Mouse (Mus musculus): Measurements from ENCODE around the gene Spata1.
A peak's percentile ranks its signal among the peaks of the same experiment; 100 is the strongest.
"Not testable (repeated sequence)": the region's sequence is repeated elsewhere in the genome, so short reads cannot be mapped to it uniquely, and the experiment has no call there.

Spata1 gene

DNA sequence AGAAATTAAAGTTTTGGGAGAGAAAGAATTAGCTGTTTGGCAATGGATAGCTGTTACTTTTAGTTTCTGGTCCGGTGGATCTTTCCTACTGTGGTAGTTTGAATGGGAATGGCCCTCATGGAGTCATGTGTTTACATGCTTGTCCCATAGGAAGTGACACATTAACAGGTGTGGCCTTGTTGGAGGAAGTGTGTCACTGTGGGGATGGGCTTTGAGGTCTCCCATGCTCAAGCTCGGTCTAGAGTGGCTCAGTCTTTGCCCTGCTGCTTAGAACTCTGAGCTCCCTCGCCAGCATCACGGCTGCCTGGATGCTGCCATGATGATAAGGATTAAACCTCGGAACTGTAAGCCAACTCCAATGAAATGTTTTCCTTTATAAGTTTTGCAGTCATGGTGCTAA lies 48.2 kb downstream of the Spata1 start:
- peak; percentile 10 for DNase-seq (ENCODE audit: low read depth)

DNA sequence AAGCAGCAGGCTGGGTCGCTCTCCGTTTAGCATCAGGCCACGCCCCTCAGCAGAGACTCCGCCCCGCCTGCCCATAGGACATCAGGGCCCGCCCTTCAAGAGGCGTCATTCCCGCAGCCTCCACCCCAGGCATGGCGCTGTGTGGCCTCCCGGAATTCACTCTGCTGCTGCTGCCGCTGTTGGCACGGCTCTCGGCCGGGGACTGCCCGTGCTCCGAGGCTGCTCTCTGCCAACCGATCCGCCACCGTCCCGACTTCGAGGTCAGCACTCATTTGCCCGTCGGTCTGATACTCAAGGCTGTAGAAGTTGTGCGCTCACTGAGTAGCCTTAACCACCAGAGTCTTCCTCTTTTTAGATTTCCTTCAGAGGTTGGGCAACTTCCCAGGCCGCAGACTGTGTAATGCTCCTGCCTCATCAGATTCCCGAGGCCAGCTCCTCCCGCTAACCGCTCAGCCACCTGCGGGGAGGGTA lies 49.1 kb downstream of the Spata1 start:
- DNase-seq (ENCODE audit: low read depth) = peak; percentile 92

GRCm38 (mm10) chr3:146449745-146450250 lies 49.8 kb downstream of the Spata1 start, which contains the start of gene Ctbs:
Gene Ctbs, plus strand, starts transcription at chr3:146449795.
- DNase-seq (ENCODE audit: low read depth) = no peak

- DNase-seq (ENCODE audit: low read depth) = no peak
These were observed 50.6 kb downstream of the Spata1 start for GRCm38 (mm10) chr3:146448969-146449368.

GRCm38 (mm10) chr3:146448372-146448771 lies 51.2 kb downstream of the Spata1 start:
- no peak for DNase-seq (ENCODE audit: low read depth)

DNA sequence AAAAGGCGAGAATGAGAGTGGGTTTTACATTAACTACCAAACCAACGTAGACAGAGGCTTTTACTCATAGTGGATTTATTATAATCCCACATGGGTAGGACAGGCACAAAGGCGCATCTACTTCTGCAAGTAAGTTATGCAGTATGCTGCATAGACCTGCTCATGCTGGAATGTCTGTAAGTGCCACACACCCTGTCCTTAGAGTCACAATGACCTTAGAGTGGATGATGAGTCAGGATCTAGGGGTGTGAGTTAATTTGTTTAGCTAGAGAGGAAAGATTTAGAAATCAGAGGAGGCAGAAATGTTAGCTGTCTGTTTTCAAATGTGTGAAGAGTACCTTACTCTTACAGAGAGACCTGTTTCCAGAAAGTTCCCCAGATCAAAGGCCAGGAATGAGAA lies 52.0 kb downstream of the Spata1 start:
- no peak for DNase-seq (ENCODE audit: low read depth)

- no peak for DNase-seq (ENCODE audit: low read depth)
These were observed 52.4 kb downstream of the Spata1 start for GRCm38 (mm10) chr3:146447156-146447555.

GRCm38 (mm10) chr3:146444880-146445279 lies 54.7 kb downstream of the Spata1 start:
- DNase-seq (ENCODE audit: low read depth) = no peak

DNA sequence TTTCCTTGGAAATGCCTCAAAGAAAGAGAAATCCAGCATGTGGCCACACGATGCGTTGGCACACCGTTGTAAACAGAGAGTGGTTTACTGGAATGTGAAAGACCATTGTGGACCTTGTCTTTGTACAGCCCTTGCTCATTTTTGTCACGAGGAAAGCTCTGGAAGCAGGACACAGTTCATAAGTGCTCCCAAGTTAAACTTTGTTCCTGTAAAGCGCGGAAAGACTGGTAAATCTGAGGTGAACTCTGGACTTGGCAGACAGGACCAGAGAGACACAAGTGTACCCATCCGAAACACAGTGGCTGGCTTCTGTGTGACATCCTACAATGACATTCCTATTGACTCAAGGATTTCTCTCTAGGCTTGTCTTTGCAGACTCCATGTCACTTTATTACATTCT lies 56.2 kb downstream of the Spata1 start:
- DNase-seq (ENCODE audit: low read depth) = no peak

DNA sequence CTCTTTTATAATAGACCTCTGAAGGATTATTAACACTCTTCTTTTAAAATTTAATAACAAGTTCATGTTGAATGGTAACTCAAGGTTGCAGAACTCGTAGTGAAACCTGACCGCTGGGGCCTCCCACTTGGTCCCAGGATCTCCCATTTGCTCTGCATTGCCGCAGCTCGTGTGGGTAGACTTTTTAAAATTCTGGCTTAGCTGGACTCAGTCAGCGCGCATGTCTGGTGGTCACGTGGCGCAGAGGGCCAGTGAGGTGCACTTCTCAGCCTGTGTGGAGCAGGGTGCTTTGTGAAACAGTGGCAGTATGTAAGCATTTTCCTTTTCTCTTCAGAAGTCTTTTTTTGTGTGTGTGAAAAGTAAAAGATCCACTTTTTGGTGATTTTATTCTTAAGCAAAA lies 56.6 kb downstream of the Spata1 start:
- DNase-seq (ENCODE audit: low read depth) = no peak

DNA sequence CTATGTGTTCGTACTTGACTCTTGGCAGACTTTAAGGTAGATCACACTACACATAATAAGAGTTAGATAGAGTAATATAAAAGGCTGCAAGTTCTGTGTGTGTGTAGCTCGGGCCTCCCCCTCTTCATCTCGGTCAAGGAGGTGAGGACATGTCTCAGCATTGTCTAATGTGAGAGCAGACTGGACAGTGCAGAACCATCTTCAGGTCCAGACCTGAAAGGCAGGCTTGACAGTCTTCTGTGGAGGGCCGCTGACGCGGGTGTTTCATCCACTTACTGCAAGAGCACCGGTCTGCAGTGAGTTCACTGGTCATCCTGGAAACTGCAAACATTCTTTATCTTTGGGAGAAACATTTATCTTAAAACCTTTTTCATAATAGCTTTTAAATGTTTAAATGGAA lies 57.1 kb downstream of the Spata1 start:
- no peak for DNase-seq (ENCODE audit: low read depth)

GRCm38 (mm10) chr3:146440422-146440821 lies 59.1 kb downstream of the Spata1 start:
- no peak for DNase-seq (ENCODE audit: low read depth)

DNA sequence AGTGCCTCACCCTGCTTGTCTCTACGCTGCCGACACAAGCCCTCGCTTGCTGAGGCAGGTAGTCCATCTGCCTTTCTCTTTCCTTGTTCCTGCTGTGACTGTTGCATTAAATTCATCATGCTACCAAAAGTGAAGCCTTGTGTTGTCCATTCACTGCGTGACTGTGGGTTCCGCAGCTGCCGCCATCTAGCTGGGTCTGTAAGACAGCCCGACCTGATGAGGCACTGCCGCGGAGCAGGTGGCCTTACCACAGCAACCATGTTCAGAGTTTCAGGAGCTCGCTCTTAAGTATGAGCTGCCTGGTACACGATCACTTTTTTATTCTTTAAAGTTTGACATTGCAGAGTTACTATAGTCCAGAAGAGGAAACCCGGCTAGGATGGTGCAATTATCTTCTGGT lies 59.5 kb downstream of the Spata1 start:
- no peak for DNase-seq (ENCODE audit: low read depth)

DNA sequence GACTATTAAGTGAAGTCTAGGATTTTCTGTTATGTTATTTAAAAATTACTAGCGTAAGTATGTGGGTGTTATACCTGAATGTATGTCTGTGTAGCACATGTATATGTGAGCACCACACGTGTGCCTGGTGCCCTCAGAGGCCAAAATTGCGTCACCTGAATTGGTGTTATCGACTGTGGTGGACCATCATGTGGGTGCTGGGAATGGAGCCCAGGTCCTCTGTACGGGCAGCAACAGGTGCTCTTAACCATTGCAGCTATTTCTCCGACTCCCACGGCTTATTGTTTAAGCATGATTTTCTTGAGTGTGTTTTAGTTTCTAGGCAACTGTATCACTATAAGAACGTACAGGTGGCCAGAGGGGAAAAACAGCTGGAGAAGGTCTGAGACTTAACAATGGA lies 63.4 kb downstream of the Spata1 start:
- DNase-seq (ENCODE audit: low read depth) = no peak

GRCm38 (mm10) chr3:146435533-146435932 lies 64.0 kb downstream of the Spata1 start:
- DNase-seq (ENCODE audit: low read depth) = no peak

GRCm38 (mm10) chr3:146434686-146435085 lies 64.9 kb downstream of the Spata1 start:
- DNase-seq (ENCODE audit: low read depth) = no peak

DNA sequence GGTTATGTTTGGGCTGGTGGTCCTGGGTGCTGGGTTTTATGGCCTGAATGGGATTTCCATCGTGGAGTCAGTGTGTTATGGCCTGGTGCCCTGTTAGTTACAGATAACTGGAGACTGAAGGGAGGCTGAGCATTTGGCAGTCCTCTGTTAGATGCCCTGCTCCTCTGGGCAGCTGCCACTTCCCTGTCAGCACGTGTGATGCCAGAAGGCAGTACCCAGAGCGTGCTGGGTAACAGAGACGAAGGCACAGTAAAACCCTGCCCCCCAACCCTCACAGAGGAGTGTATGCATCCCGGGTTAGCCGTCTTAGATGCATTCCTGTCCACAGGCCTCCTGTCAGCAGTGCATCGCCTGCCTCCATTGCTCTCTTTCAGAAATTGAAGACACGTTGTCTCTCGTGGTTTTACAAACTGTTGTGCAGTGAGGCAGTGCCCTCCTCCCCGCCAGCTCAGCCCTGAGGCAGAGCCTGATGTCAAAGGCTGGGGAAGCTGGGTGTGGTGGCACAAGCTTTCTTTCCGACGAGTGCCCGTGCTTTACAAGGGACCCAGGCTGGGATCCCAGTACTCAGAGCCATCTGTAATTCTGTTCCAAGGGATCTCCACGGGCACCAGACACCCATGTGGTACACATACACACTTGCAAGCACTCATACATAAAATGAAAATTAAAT lies 65.7 kb downstream of the Spata1 start:
- DNase-seq (ENCODE audit: low read depth) = no peak

GRCm38 (mm10) chr3:146433063-146433462 lies 66.5 kb downstream of the Spata1 start:
- DNase-seq (ENCODE audit: low read depth) = not testable (repeated sequence)

GRCm38 (mm10) chr3:146426489-146426888 lies 73.1 kb downstream of the Spata1 start:
- DNase-seq (ENCODE audit: low read depth) = no peak

GRCm38 (mm10) chr3:146425902-146426301 lies 73.7 kb downstream of the Spata1 start:
- no peak for DNase-seq (ENCODE audit: low read depth)

DNA sequence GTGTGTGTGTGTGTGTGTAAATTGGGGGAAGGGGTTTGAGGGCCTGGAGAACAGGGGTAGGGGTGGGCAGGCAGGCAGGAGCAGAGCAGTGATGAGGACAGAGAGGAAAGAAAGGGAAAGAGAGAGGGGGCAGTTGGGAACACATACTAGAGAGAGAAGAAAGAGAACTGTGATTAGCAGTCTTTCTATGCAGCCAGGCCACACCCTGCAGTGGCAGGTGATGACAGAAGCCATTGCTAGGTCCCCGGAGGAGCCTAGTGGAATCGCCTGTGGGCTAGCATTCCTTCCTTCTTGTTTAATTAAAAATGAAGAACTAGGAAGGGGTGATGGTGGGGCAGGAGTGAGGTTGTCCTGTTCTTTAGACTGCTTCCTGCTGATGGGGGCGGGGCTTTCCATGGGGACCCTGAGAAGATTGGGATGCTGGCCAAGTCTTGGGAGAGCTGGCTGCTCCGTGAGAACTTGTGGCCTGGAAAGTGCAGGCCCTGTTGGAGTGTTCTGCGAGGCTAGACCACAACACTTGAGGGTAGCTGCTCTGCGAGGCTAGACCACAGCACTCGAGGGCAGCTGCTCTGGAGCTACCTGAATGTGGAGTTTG lies 75.2 kb downstream of the Spata1 start:
- no peak for DNase-seq (ENCODE audit: low read depth)

GRCm38 (mm10) chr3:146423710-146424109 lies 75.8 kb downstream of the Spata1 start:
- peak; percentile 20 for DNase-seq (ENCODE audit: low read depth)

DNA sequence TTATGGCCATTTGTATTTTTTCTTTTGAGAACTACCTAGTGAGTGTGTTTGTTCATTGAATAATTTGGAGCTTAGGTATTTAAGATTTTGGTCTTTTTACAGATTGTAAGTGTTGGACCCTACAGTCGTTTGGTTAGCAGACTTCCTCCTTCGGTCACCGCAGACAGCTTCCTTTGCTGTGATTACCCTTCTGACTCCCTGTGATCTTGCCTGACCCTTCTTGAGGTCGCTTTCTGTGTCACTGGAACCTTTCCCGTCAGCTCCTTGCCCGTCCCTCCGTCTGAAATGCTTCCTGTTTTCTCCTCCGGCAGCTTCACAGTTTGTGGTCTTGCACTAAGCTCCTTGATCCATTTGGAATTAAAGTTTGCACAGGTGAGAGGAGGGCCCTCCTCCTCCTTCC lies 77.8 kb downstream of the Spata1 start:
- peak; percentile 24 for DNase-seq (ENCODE audit: low read depth)

Data from naive thymus-derived CD4-positive, alpha-beta T cell, adult 2 months (primary cell).